Mouse (Mus musculus) liver, embryonic 11.5 days (tissue): ENCODE results near the gene Gm42791. TPM values are rescaled to one million over a fixed set of nuclear protein-coding genes. Genes with fewer than 3 reads are reported as not detected.

ENCODE experiments used
- ATAC-seq: fragments of 200-750 bp; cut with Nextera tagmentation; replicated peaks from 2 replicates; pipeline ENCODE4 v1.8.0; 2017; ENCODE audit warnings: moderate number of reproducible peaks, mild to moderate bottlenecking, moderate TSS enrichment, moderate library complexity; ENCODE audit not compliant: low FRiP score
- DNase-seq: peaks from one replicate; pipeline ENCODE4 v3.0.0-alpha.2; 2017; ENCODE audit warnings: low spot score
- H3K27ac ChIP-seq: fragments of 300-500 bp; sonication (generic); 2 replicates; pipeline ENCODE4 v1.5.1; 2014; ENCODE audit warnings: mild to moderate bottlenecking, low read depth, low read length, control low read depth
- H3K27me3 ChIP-seq: fragments of 300-500 bp; sonication (generic); replicated peaks from 2 replicates; pipeline ENCODE4 v1.6.1; 2014; ENCODE audit warnings: low read length, mixed read lengths; ENCODE audit not compliant: control insufficient read depth, insufficient read depth
- H3K36me3 ChIP-seq: fragments of 300-500 bp; sonication (generic); 2 replicates; pipeline ENCODE4 v1.6.1; 2014; ENCODE audit warnings: mild to moderate bottlenecking, low read length, moderate library complexity, mixed read lengths; ENCODE audit not compliant: control insufficient read depth, insufficient read depth
- H3K4me1 ChIP-seq: fragments of 300-500 bp; sonication (generic); replicated peaks from 2 replicates; pipeline ENCODE4 v1.6.1; 2014; ENCODE audit warnings: low read length, mixed read lengths; ENCODE audit not compliant: control insufficient read depth, insufficient read depth
- H3K4me2 ChIP-seq: fragments of 300-500 bp; sonication (generic); 2 replicates; pipeline ENCODE4 v1.6.1; 2014; ENCODE audit warnings: mild to moderate bottlenecking, control low read depth, moderate library complexity
- H3K4me3 ChIP-seq: fragments of 300-500 bp; sonication (generic); 2 replicates; pipeline ENCODE4 v1.5.1; 2014; ENCODE audit warnings: low read depth, low read length, control low read depth
- H3K9ac ChIP-seq: fragments of 300-500 bp; sonication (generic); 2 replicates; pipeline ENCODE4 v1.6.1; 2014; ENCODE audit warnings: low read depth, low read length, control low read depth
- H3K9me3 ChIP-seq: fragments of 300-500 bp; sonication (generic); 2 replicates; pipeline ENCODE4 v1.6.1; 2016; ENCODE audit warnings: low read length, inconsistent platforms, mixed read lengths; ENCODE audit not compliant: control insufficient read depth
- WGBS: fragments of 180-500 bp; shearing (Covaris S2); extraction: QIAGEN DNeasy Blood & Tissue Kit; methylation state at CpG from one replicate; pipeline ENCODE4 v1.1.7; 2014; 5-methylcytosine and 5-hydroxymethylcytosine counted together
- polyA plus RNA-seq: library from polyadenylated mRNA; unstranded; fragments of >200 nt; fragmentation: Nextera tagmentation; extraction: Ambion mirVana; gene quantifications from 2 replicates; pipeline ENCODE4 v1.2.1, GENCODE M21; 2014

Gm42791 gene
- polyA plus RNA-seq, 1 experiment from 2014 or later, result not detected

DNA sequence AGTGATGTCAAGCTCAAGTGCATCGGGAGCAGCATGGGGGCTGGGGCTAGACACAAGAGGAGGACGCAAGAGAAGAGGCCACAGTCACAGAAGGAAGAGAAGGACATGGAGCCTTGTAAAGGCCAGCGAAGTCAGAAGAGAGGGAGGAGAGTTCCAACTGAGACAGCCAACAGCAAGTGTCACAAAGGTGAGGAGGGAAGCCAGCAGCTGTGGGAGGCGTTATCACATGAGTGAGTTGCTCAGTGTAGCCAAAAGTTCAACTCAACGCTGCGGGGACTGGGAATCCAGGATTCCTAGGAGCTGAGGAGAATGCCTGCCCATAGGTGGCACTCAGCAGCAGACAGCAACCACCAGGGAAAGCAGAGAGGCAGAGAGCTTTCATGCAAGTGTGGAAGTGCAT, 85.5 kb downstream of the Gm42791 start:
- DNase-seq, result no peak
- Histone ChIP-seq H3K9ac (no peak overlapping the region), H3K27me3 (no peaks in the 10 kb centered on the region), H3K27ac (no peak overlapping the region), H3K4me1 (peaks cover 33% of the 10 kb centered on the region), H3K4me3 (no peak overlapping the region), H3K9me3 (no peaks in the 10 kb centered on the region), H3K36me3 (0 out of 2 replicates have a peak, but pooled peaks cover 2% of the 10 kb centered on the region), H3K4me2 (no peak overlapping the region)
- ATAC-seq, result no peak
- WGBS, result 44% methylated on average over 6 of the region's 6 CpGs

DNA sequence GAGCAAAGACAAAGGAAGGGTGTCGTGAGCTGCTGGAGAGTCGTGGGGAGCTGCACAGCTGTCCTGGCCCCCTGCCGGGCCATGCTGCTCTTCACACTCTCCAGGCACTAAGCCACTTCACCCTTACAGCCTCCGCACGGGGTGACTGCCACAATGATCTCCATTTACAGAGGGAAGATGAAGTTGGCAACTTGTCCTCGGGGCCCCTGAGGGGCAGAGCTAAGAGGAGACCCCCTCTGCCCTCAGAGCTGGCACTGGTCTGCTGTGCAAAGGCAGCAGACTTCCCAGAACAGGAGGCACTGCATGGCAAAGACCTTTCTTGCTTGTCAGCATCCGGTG, 85.9 kb downstream of the Gm42791 start:
- no peak overlapping the region for H3K4me3 ChIP-seq
- 0 out of 2 replicates have a peak, but pooled peaks cover 2% of the 10 kb centered on the region for H3K36me3 ChIP-seq
- no peaks in the 10 kb centered on the region for H3K9me3 ChIP-seq
- H3K4me2 ChIP-seq, result no peak overlapping the region; the same call in 1 of the 2 replicates
- DNase-seq (no peak), ATAC-seq (no peak)
- H3K9ac ChIP-seq, result no peak overlapping the region
- H3K27me3 ChIP-seq, result no peaks in the 10 kb centered on the region
- WGBS, result 44% methylated on average over 7 of the region's 7 CpGs
- peaks cover 33% of the 10 kb centered on the region for H3K4me1 ChIP-seq
- H3K27ac ChIP-seq, result no peak overlapping the region

DNA sequence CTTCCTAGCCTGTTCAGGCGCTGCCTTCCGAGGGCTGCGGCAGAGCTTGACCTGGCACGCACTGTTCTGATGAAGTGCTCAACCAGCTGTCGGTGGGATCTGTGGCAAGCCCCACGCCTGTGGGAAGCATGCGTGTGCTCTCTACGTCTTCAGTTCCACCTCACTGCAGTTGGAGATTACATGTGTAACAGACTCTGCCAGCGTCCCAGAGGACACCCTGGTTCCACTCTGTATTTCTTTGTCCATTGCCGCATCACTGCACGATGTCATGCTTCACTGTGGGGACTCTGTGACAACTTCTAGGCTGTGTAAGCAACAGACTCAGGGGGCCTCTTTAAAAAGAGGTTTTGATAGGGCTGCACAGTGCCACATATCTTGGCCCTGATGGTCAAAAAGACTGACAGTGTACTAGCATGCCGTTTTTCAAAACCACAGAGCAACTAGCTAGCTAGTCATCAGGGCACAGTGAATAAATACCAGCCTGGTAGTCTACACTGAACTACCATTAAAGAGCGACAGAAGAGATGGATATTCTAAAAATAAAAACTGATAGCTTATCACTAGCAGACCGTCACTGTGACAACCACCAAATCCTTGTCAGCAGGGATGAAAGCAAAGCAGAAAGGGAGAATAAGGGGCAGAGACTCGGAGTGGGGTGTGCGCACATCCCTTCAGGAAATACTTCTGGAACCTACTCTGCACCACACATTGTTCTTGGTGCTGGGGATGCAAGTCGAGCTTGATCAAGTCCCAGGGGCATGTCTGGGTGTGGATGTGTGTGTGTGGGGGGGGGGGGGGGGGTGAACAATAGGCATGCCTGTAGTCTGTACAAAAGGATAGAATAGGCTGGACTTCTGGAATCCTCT, 86.5 kb downstream of the Gm42791 start:
- ATAC-seq (peak; percentile 34), DNase-seq (no peak)
- Histone ChIP-seq H3K9ac (no peak overlapping the region), H3K4me2 (peak overlapping the region; percentile 1; the same call in 1 of the 2 replicates), H3K27ac (no peak overlapping the region), H3K4me3 (no peak overlapping the region), H3K4me1 (peaks cover 33% of the 10 kb centered on the region), H3K9me3 (no peaks in the 10 kb centered on the region), H3K27me3 (no peaks in the 10 kb centered on the region), H3K36me3 (peaks cover 5% of the 10 kb centered on the region)
- 69% methylated on average over 17 of the region's 17 CpGs for whole genome bisulfite sequencing

DNA sequence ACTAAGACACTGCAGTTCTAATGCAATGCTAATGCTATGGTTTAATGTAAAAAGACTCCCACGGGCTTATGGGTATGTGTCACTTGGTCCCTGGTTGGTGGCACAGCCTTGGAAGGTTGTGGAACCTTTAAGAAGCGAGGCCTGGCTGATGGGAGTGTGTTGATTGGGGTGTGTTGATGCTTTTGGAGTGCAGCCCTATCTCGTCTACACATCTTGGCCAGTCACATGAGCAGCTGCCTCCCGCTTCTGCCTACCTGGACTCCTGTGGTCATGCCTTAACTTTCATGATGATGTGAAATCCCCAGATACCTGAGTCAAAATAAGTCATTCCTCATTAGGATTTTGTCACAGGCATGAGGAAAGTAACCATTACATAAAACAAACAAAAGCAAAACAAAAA, 88.6 kb downstream of the Gm42791 start:
- Histone ChIP-seq H3K27ac (no peak overlapping the region), H3K27me3 (no peaks in the 10 kb centered on the region), H3K9ac (no peak overlapping the region), H3K4me2 (no peak overlapping the region), H3K36me3 (peaks cover 9% of the 10 kb centered on the region), H3K4me3 (no peak overlapping the region), H3K4me1 (peaks cover 24% of the 10 kb centered on the region), H3K9me3 (no peaks in the 10 kb centered on the region)
- DNase-seq, result no peak
- peak; percentile 37; the same call in 1 of the 2 replicates for ATAC-seq
- WGBS, result 84% methylated on average over 4 of the region's 4 CpGs

DNA sequence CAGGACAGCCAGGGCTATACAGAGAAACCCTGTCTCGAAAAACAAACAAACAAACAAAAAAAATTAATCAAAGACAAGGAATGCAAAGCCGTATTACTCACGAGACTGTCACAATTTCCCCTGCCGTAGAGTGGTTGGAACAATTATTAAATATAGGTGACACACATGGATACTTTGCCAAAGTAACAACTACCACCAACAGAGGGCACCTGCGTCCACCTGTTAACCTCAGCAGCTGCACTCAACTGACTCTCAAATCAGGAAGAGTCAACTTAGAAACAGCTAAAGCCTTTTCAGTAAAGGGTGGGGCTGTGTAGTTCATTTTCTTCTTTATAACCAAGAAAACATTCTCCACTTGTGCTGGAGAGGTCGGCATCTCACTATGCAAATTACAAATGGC, 90.1 kb downstream of the Gm42791 start:
- Histone ChIP-seq H3K27me3 (no peaks in the 10 kb centered on the region), H3K36me3 (peaks cover 9% of the 10 kb centered on the region), H3K27ac (no peak overlapping the region), H3K4me1 (peaks cover 24% of the 10 kb centered on the region), H3K4me3 (no peak overlapping the region), H3K9me3 (no peaks in the 10 kb centered on the region), H3K9ac (no peak overlapping the region), H3K4me2 (no peak overlapping the region)
- WGBS, result 73% methylated on average over 6 of the region's 6 CpGs
- no peak for ATAC-seq
- DNase-seq, result no peak

DNA sequence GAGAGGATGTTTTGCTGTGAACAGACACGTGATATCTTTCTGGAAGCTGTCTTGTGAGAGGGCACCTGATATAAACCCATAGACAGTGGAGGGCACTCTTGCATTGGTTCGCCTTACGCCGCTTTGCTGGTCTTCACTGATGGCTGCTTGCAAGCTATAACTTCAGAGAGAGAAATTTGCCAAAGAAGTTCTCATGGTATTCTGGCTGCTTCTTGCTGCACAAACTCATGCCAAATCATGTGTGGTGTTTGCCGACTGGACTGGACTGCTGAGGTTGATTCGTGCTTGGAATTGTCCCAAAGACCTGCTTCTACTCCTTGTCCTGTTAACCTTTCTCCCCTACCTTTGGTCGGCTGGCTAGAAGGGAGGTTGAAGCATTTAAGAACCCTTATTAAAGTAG, 95.6 kb downstream of the Gm42791 start:
- 92% methylated on average over 7 of the region's 7 CpGs for WGBS
- no peak for ATAC-seq
- DNase-seq, result no peak
- H3K4me1 ChIP-seq, result peaks cover 34% of the 10 kb centered on the region
- H3K27ac ChIP-seq, result no peak overlapping the region
- H3K27me3 ChIP-seq, result no peaks in the 10 kb centered on the region
- H3K4me3 ChIP-seq, result no peak overlapping the region
- no peaks in the 10 kb centered on the region for H3K9me3 ChIP-seq
- no peak overlapping the region for H3K4me2 ChIP-seq
- peaks cover 14% of the 10 kb centered on the region for H3K36me3 ChIP-seq
- H3K9ac ChIP-seq, result no peak overlapping the region

DNA sequence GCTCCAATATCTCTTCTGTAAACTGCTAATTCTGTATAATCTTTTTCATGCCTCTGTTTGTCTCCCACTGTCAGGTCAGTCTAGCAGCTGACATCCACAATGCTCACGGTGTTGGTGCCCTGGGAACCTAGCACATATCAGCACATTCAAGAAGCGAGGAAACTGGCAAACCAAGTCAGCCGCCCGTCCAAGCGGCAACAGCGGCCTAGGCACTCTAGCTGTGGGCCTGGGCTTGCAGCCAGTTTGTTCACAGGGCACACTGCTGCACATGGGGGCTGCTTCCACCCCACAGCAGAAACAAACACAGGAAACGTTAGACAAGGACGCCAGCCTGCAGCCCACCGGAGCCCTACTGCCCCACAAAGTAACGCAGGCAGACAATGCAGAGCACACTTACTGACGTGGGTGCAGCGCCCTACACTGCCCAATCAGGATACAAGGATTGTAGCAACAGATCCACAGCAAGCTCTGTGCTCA, 97.0 kb downstream of the Gm42791 start:
- peak overlapping the region; percentile 99 for H3K27ac ChIP-seq

DNA sequence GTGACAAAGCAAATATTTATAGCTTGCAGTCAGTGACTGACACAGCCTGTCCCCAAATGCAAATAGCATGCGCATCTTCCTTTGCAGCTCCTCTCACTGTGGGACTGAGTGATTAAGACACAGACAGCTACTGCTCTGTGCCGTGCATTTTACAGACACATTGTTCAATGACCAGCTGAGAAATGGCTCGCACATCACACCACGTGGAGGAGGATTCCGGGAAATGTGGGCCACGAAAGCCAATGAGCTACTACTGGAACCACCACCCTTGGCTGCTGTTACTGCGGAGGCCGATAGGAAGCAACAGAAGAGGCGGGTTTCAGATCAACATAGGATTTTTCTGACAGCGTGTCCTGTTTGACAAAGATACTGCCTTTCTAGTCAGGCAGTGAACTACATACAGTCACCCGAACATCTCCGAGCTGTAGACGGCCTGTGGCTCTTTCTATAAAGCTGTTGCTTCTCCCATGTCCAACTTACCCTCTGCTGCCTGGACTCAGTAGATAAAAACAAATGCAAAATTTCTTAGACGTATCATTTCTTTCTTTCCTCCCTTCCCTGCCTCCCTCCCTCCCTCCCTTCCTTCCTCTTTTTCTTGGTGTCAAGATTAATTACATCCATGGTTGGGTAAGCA, 97.8 kb downstream of the Gm42791 start:
- Histone ChIP-seq H3K9ac (no peak overlapping the region), H3K27ac (peak overlapping the region; percentile 99), H3K4me3 (no peak overlapping the region), H3K36me3 (peaks cover 15% of the 10 kb centered on the region), H3K4me2 (peak overlapping the region; percentile 51), H3K27me3 (no peaks in the 10 kb centered on the region), H3K4me1 (peaks cover 34% of the 10 kb centered on the region), H3K9me3 (no peaks in the 10 kb centered on the region)
- DNase-seq, result peak; percentile 57
- peak; percentile 91 for ATAC-seq
- WGBS, result 38% methylated on average over 14 of the region's 14 CpGs

More for the DNA sequence above, 97.0 kb downstream of the Gm42791 start:
- Histone ChIP-seq H3K9ac (peak overlapping the region; percentile 61), H3K4me3 (no peak overlapping the region), H3K4me2 (peak overlapping the region; percentile 51), H3K9me3 (no peaks in the 10 kb centered on the region), H3K4me1 (peaks cover 34% of the 10 kb centered on the region), H3K27me3 (no peaks in the 10 kb centered on the region), H3K36me3 (peaks cover 12% of the 10 kb centered on the region)
- 54% methylated on average over 12 of the region's 12 CpGs for WGBS
- no peak for DNase-seq
- peak; percentile 30 for ATAC-seq
